Mouse (Mus musculus) liver, postnatal 0 days (tissue): Measurements from ENCODE around the gene Ntn1.

Experiments
- CTCF ChIP-seq: sonication (generic); IDR thresholded peaks from 2 replicates; pipeline ENCODE4 v1.5.1; 2016; ENCODE audit warnings: antibody characterized with exemption, low read depth
- EP300 ChIP-seq: IDR thresholded peaks from 2 replicates; pipeline ENCODE4 v1.6.1; 2016; ENCODE audit warnings: antibody characterized with exemption, low read depth, mild to moderate bottlenecking

- TF ChIP-seq CTCF (no peak), EP300 (no peak)
These were observed 13.2 kb downstream of the Ntn1 start for GRCm38 (mm10) chr11:68387441-68387760.
